Mouse (Mus musculus) lung, postnatal 0 days (tissue): ENCODE results near the gene Sez6. TPM values are rescaled to one million over a fixed set of nuclear protein-coding genes. Genes with fewer than 3 reads are reported as not detected.

ENCODE experiments used
- ATAC-seq: fragments of 200-750 bp; cut with Nextera tagmentation; 2 replicates; pipeline ENCODE4 v1.8.0; 2017; ENCODE audit warnings: moderate library complexity
- DNase-seq: peaks from one replicate; pipeline ENCODE4 v3.0.0-alpha.2; 2016; ENCODE audit warnings: low spot score
- H3K27ac ChIP-seq: fragments of 300-500 bp; sonication (generic); 2 replicates; pipeline ENCODE4 v1.5.1; 2014; ENCODE audit warnings: antibody characterized with exemption, mild to moderate bottlenecking, low read length, mixed read lengths
- H3K27me3 ChIP-seq: fragments of 300-500 bp; sonication (generic); replicated peaks from 2 replicates; pipeline ENCODE4 v1.6.1; 2014; ENCODE audit warnings: low read length, mixed read lengths; ENCODE audit not compliant: insufficient read depth
- H3K36me3 ChIP-seq: fragments of 300-500 bp; sonication (generic); 2 replicates; pipeline ENCODE4 v1.6.1; 2014; ENCODE audit warnings: low read length, mixed read lengths; ENCODE audit not compliant: insufficient read depth
- H3K4me1 ChIP-seq: fragments of 300-500 bp; sonication (generic); 2 replicates; pipeline ENCODE4 v1.6.1; 2014; ENCODE audit warnings: antibody characterized with exemption, low read depth, low read length, mixed read lengths; ENCODE audit not compliant: insufficient read depth
- H3K4me2 ChIP-seq: fragments of 300-500 bp; sonication (generic); replicated peaks from 2 replicates; pipeline ENCODE4 v1.6.1; 2014; ENCODE audit warnings: low read depth, mild to moderate bottlenecking, low read length, moderate library complexity, mixed read lengths
- H3K4me3 ChIP-seq: fragments of 300-500 bp; sonication (generic); 2 replicates; pipeline ENCODE4 v1.5.1; 2014; ENCODE audit warnings: low read depth, low read length
- H3K9ac ChIP-seq: fragments of 300-500 bp; sonication (generic); replicated peaks from 2 replicates; pipeline ENCODE4 v1.6.1; 2014; ENCODE audit warnings: low read depth, mild to moderate bottlenecking
- H3K9me3 ChIP-seq: fragments of 300-500 bp; sonication (generic); 2 replicates; pipeline ENCODE4 v1.6.1; 2016; ENCODE audit warnings: low read length, mixed read lengths
- CTCF ChIP-seq: IDR thresholded peaks from 2 replicates; pipeline ENCODE4 v1.5.1; 2016; ENCODE audit warnings: antibody characterized with exemption, mild to moderate bottlenecking
- EP300 ChIP-seq: IDR thresholded peaks from 2 replicates; pipeline ENCODE4 v1.6.1; 2016; ENCODE audit warnings: antibody characterized with exemption, mild to moderate bottlenecking, control low read depth
- WGBS: fragments of 180-500 bp; shearing (Covaris S2); extraction: QIAGEN DNeasy Blood & Tissue Kit; methylation state at CpG from one replicate; pipeline ENCODE4 v1.1.7; 2014; 5-methylcytosine and 5-hydroxymethylcytosine counted together
- polyA plus RNA-seq: library from polyadenylated mRNA; unstranded; fragments of >200 nt; fragmentation: Nextera tagmentation; extraction: Ambion mirVana; gene quantifications from 2 replicates; pipeline ENCODE4 v1.2.1, GENCODE M21; 2015

The Sez6 gene
- polyA plus RNA-seq, 1 experiment from 2014 or later, result 0.06 TPM

DNA sequence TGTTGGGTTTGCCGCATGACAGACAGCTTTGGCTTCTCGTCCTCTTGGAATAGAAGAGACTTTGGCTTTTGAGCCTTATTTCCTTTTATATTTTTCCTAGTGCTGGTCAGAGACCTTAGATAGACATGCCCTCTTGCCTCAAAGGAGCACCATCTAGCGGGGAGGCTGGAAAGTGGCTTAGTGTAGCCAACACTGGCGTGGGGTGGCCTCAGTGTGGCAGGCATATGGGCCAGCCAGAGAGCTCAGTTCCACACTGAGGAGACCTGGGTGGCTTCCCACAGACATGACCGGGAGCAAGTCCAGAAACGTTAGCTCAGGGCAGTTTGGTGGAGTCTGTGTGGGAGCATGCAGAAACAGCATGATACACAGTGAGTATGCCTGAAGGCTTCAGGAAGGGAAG, 40.1 kb downstream of the Sez6 start:
- H3K27ac ChIP-seq, result no peak overlapping the region

DNA sequence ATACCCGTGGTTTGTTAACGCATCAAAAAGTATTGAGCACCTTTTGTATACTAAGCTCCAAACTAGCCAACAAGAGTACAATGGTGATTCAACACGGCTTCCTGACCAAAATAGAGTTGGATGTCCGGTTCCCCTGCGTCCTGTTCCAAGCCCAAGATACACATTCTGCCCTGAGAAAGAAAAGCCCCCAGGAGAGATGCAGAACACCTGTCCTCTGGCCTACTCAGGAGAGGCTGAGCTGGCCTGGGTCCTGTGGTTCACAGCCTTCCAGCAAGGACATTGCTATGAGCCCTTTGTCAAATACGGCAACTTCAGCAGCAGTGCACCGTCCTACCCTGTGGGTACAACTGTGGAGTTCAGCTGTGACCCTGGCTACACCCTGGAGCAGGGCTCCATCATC, 42.9 kb downstream of the Sez6 start:
- DNase-seq (no peak), ATAC-seq (no peak)
- Histone ChIP-seq H3K27me3 (0 out of 2 replicates have a peak, but pooled peaks cover 4% of the 10 kb centered on the region), H3K27ac (no peak overlapping the region), H3K9ac (no peak overlapping the region), H3K4me2 (no peak overlapping the region), H3K9me3 (no peaks in the 10 kb centered on the region), H3K4me1 (no peaks in the 10 kb centered on the region), H3K36me3 (no peaks in the 10 kb centered on the region), H3K4me3 (no peak overlapping the region)
- TF ChIP-seq CTCF, result no peak
- TF ChIP-seq EP300, result no peak
- 78% methylated on average over 7 of the region's 7 CpGs for WGBS

More for the DNA sequence above, 40.1 kb downstream of the Sez6 start:
- WGBS, result 82% methylated on average over 6 of the region's 6 CpGs
- TF ChIP-seq CTCF, result no peak; the same call in 1 of the 2 replicates
- no peak for TF ChIP-seq EP300
- 0 out of 2 replicates have a peak, but pooled peaks cover 4% of the 10 kb centered on the region for H3K27me3 ChIP-seq
- H3K4me2 ChIP-seq, result no peak overlapping the region
- no peak overlapping the region for H3K9ac ChIP-seq
- ATAC-seq, result no peak
- H3K4me1 ChIP-seq, result no peaks in the 10 kb centered on the region
- H3K36me3 ChIP-seq, result no peaks in the 10 kb centered on the region
- no peak overlapping the region for H3K4me3 ChIP-seq
- no peak for DNase-seq
- no peaks in the 10 kb centered on the region for H3K9me3 ChIP-seq

DNA sequence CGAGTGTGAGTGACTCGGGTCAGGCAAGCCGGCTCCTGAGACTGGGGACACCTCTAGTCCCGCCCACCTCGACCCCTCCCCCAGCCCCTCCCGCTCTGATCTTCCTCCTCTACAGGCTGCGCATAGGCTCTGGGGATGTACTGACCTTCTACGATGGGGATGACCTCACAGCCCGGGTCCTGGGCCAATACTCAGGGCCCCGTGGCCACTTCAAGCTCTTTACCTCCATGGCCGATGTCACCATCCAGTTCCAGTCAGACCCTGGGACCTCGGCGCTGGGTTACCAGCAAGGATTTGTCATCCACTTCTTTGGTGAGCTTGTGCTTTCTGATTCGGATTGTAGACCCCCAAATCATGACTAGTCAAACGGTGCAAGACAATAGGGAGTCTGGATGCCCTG, 43.7 kb downstream of the Sez6 start:
- WGBS, result 30% methylated on average over 15 of the region's 15 CpGs
- 0 out of 2 replicates have a peak, but pooled peaks cover 4% of the 10 kb centered on the region for H3K27me3 ChIP-seq
- DNase-seq (no peak), ATAC-seq (no peak)
- no peaks in the 10 kb centered on the region for H3K36me3 ChIP-seq
- H3K27ac ChIP-seq, result no peak overlapping the region
- H3K4me2 ChIP-seq, result no peak overlapping the region
- no peaks in the 10 kb centered on the region for H3K4me1 ChIP-seq
- no peak overlapping the region for H3K4me3 ChIP-seq
- TF ChIP-seq CTCF, result no peak
- no peak for TF ChIP-seq EP300
- no peak overlapping the region for H3K9ac ChIP-seq
- H3K9me3 ChIP-seq, result no peaks in the 10 kb centered on the region

DNA sequence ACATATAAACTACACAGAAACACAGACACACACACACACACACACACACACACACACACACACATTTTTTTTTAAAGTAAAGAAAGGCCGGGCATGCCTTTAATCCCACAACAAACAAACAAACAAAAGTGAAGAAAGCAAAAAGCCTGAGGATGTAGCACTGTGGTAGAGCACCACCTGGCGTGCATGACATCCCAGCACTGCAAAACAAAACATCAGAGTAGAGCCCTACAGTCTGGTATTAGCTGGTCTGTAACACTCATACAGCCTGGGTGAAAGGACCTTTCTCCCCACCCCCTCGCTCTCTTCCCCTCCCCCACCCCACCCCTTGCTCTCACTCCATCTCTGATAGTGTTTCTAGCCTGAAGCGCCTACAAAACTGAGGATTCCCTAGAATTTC, 45.3 kb downstream of the Sez6 start:
- Histone ChIP-seq H3K4me3 (no peak overlapping the region), H3K9ac (no peak overlapping the region), H3K27me3 (0 out of 2 replicates have a peak, but pooled peaks cover 4% of the 10 kb centered on the region), H3K27ac (no peak overlapping the region), H3K4me1 (no peaks in the 10 kb centered on the region), H3K4me2 (no peak overlapping the region), H3K36me3 (no peaks in the 10 kb centered on the region), H3K9me3 (no peaks in the 10 kb centered on the region)
- TF ChIP-seq EP300, result no peak
- no peak for TF ChIP-seq CTCF
- no peak for ATAC-seq
- no peak for DNase-seq
- 34% methylated on average over 4 of the region's 4 CpGs for WGBS

DNA sequence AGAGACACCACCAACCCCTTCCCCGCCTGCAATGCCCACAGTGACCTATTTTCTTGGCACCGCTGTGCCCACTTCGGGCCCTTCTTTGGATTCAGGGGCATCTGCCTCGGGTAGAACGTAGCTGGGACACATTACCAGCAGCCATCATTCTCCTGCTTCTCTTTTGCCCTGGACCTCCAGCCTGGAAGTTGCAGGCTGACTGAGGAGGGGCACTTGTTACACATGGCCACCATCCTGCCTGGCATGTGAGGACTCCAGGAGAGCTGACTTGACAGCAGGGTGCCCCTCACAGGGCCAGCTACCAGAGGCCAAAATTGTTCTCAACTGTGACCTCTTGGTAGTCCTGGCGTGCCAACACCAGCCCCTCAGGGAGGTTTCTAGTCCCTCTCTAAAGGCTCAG, 47.6 kb downstream of the Sez6 start:
- 78% methylated on average over 6 of the region's 6 CpGs for WGBS
- H3K9me3 ChIP-seq, result no peaks in the 10 kb centered on the region
- TF ChIP-seq EP300 (no peak), CTCF (no peak)

DNA sequence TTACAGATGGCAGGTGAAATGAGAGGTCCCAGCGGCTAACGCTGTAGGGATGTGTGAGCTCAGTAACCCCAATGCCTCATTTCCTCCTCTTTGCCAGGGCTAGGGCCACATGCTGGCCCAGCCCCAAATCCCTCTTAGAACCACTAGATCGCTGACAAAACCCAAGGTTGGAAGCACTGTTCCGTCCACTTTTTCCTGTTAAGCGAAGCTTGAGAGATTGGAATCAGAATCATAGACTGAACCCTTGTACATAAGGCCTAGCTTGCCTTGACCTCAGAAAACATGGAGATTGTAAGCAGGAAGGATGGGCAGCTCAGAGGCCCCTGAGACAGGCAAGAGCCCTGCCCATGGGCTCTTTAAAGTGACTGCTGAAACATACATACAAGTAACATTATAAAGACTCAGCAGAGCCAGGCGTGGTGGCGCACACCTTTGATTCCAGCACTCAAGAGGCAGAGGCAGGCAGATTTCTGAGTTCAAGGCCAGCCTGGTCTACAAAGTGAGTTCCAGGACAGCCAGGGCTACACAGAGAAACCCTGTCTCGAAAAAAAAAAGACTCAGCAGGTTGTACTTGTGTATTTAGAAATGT, 48.7 kb downstream of the Sez6 start:
- Histone ChIP-seq H3K9ac (no peak overlapping the region), H3K9me3 (no peaks in the 10 kb centered on the region), H3K4me1 (peaks cover 4% of the 10 kb centered on the region; the same call in 1 of the 2 replicates), H3K4me3 (no peak overlapping the region), H3K4me2 (no peak overlapping the region), H3K27ac (no peak overlapping the region), H3K36me3 (no peaks in the 10 kb centered on the region), H3K27me3 (no peaks in the 10 kb centered on the region)
- TF ChIP-seq CTCF (no peak), EP300 (no peak)
- ATAC-seq (no peak), DNase-seq (no peak)
- whole genome bisulfite sequencing, result 78% methylated on average over 8 of the region's 8 CpGs

More for the DNA sequence above, 47.6 kb downstream of the Sez6 start:
- Histone ChIP-seq H3K9ac (no peak overlapping the region), H3K27me3 (0 out of 2 replicates have a peak, but pooled peaks cover 4% of the 10 kb centered on the region), H3K4me1 (peaks cover 4% of the 10 kb centered on the region; the same call in 1 of the 2 replicates), H3K36me3 (no peaks in the 10 kb centered on the region), H3K4me3 (no peak overlapping the region), H3K27ac (no peak overlapping the region), H3K4me2 (no peak overlapping the region)
- DNase-seq, result no peak
- no peak for ATAC-seq
